Mouse (Mus musculus): Measurements from ENCODE around the gene Dlgap4.

DNA sequence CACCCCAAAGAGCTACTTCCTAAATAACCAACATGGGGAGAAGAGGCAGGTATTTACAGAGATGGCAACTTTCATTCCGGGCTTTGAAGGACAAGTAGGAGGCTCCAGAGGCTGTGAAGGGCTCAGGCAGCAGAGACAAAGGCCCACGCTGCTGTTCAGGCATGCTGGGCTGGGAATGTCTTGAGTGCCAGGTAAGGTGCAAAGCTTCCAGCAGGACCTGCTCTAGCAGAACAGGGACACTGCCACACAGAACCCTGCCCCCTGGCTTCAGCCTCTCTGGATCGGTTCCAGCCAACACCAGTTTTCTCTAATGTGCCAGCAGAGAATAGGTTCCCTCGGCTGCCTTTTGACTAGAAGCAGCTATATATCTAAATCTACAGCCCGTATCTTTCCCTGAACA is 153.6 kb downstream of the Dlgap4 start:
- TF ChIP-seq CTCF (IDR thresholded peaks at IDR 0.05; ENCODE audit: control insufficient read depth, insufficient read depth, insufficient read length) (no peak), MAX (IDR thresholded peaks at IDR 0.05) (no peak), FOSL1 (IDR thresholded peaks at IDR 0.05; ENCODE audit: insufficient read depth, low read length, poor library complexity, severe bottlenecking) (no peak), MYOD1 (IDR thresholded peaks at IDR 0.05; ENCODE audit: control insufficient read depth, insufficient read length, low read depth) (no peak)
